Comparison of ENCODE assay signal across 24 mouse cellular contexts in the genomic region with DNA sequence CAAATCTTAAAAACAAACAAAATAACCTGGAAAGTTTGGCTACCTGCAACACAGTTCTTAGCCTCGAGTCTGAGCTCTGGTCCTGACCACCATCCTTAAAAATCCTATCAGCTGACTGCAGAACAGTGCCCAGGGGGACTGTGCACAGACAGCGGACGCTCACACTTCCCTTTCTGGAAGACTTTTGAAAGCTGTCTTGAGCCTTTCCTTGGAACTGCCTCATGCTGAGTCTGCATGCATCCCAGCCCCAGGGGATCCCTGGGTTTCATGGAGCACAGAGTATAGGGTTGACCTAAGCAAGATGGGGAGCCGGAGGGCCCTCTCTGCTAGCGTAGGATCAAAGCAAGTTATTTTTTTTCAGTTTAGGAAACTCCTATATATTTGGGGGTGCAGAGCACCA. TPM values are rescaled to one million over a fixed set of nuclear protein-coding genes. Genes with fewer than 3 reads are reported as not detected.
DNase-seq lines count a peak whose midpoint lies in the region; ATAC-seq and TF ChIP-seq lines count a peak whose summit lies in the region.
"Had no signal": no experiment of that assay in that cellular context is flagged by ENCODE, and none has a peak within 500 bp of the region (broad histone marks: within the 10 kb centered on the region; RNA-seq: fewer than 3 reads in every experiment).

No protein-coding gene starts in this region.

- H3K4me2 ChIP-seq in intestine, embryonic 14.5 days (ENCODE audit: low read length): no peak overlapping the region
- no peak overlapping the region for H3K4me2 ChIP-seq in intestine, postnatal 0 days (replicated peaks; ENCODE audit: low read depth)
- H3K4me2 ChIP-seq: embryonic facial prominence, embryonic 15.5 days; forebrain, embryonic 15.5 days; heart, embryonic 11.5 days; heart, embryonic 15.5 days had no signal

- DNase-seq in intestine, embryonic 14.5 days (ENCODE audit: low spot score): peak; percentile 12
- peak; percentile 68 for DNase-seq in 3T3-L1 (ENCODE audit: low read depth, low spot score)
- peak; percentile 7 for DNase-seq in Muller cell, postnatal 12 days (ENCODE audit: inconsistent ontology term)
- no peak for DNase-seq in ovary, postnatal 14 days (ENCODE audit: low spot score)
- no peak for DNase-seq in cerebellum, postnatal 10 days
- DNase-seq: adrenal gland, postnatal 14 days; B cell, adult 2 months; cerebellum, adult 11-12 months; cerebellum, adult 9-10 months; cerebellum, postnatal 36 days; gastrocnemius, postnatal 10 days; heart, adult 2 months had no signal

- WGBS in intestine, embryonic 14.5 days: 83% methylated on average over 5 of the region's 5 CpGs
- 81% methylated on average over 5 of the region's 5 CpGs for WGBS in intestine, postnatal 0 days

- no peaks in the 10 kb centered on the region for H3K27me3 ChIP-seq in intestine, embryonic 14.5 days (replicated peaks; ENCODE audit: control insufficient read depth, insufficient read depth, low read length)
- no peaks in the 10 kb centered on the region for H3K27me3 ChIP-seq in intestine, postnatal 0 days (replicated peaks; ENCODE audit: control insufficient read depth, insufficient read depth, low read length)
- H3K27me3 ChIP-seq: embryonic facial prominence, embryonic 15.5 days; forebrain, embryonic 15.5 days; heart, embryonic 15.5 days; Patski had no signal

- TF ChIP-seq POLR2A in embryonic fibroblast, embryonic 13.5 days (IDR thresholded peaks at IDR 0.05; ENCODE audit: low read depth, low read length): no peak

- H3K9ac ChIP-seq in intestine, embryonic 14.5 days (ENCODE audit: low read length): no peak overlapping the region
- no peak overlapping the region for H3K9ac ChIP-seq in intestine, postnatal 0 days (ENCODE audit: low read depth, low read length)
- H3K9ac ChIP-seq: embryonic facial prominence, embryonic 15.5 days; forebrain, embryonic 15.5 days; heart, embryonic 15.5 days had no signal

- no peak overlapping the region for H3K4me3 ChIP-seq in intestine, embryonic 14.5 days (ENCODE audit: low read depth, low read length)
- H3K4me3 ChIP-seq in intestine, postnatal 0 days (ENCODE audit: low read depth, low read length): no peak overlapping the region
- H3K4me3 ChIP-seq in embryonic fibroblast, embryonic 13.5 days (ENCODE audit: insufficient read depth, low read length): no peak overlapping the region
- H3K4me3 ChIP-seq: embryonic facial prominence, embryonic 15.5 days; forebrain, embryonic 15.5 days; heart, adult 2 months; heart, embryonic 15.5 days; hindbrain, embryonic 10.5 days had no signal

- no peak overlapping the region for H3K27ac ChIP-seq in intestine, embryonic 14.5 days (ENCODE audit: low read depth)
- H3K27ac ChIP-seq in intestine, postnatal 0 days (ENCODE audit: low read depth, low read length): no peak overlapping the region
- H3K27ac ChIP-seq in embryonic fibroblast, embryonic 13.5 days (ENCODE audit: insufficient read depth, low read length): 0 out of 2 replicates have a peak overlapping the region, but pooled peaks have one; percentile 9
- H3K27ac ChIP-seq: embryonic facial prominence, embryonic 15.5 days; forebrain, embryonic 15.5 days; heart, adult 2 months; heart, embryonic 15.5 days; hindbrain, embryonic 10.5 days had no signal

- TF ChIP-seq CTCF in intestine, postnatal 0 days (IDR thresholded peaks at IDR 0.05; ENCODE audit: low read depth): no peak
- TF ChIP-seq CTCF in embryonic fibroblast, embryonic 13.5 days (IDR thresholded peaks at IDR 0.05; ENCODE audit: borderline replicate concordance, insufficient read depth, low read length): no peak

- 0 out of 2 replicates have a peak, but pooled peaks cover 3% of the 10 kb centered on the region for H3K4me1 ChIP-seq in intestine, embryonic 14.5 days (replicated peaks; ENCODE audit: control insufficient read depth, insufficient read depth, low read length)
- H3K4me1 ChIP-seq in intestine, postnatal 0 days (replicated peaks; ENCODE audit: control insufficient read depth, insufficient read depth, low read length): no peaks in the 10 kb centered on the region
- peaks cover 14% of the 10 kb centered on the region for H3K4me1 ChIP-seq in embryonic fibroblast, embryonic 13.5 days (ENCODE audit: control insufficient read depth, insufficient read depth, low read length)
- H3K4me1 ChIP-seq: forebrain, embryonic 15.5 days; hindbrain, embryonic 10.5 days had no signal

- ATAC-seq in intestine, embryonic 14.5 days (replicated peaks; ENCODE audit: low FRiP score, low TSS enrichment, low read depth): no peak
- ATAC-seq in intestine, postnatal 0 days: no peak
- ATAC-seq: activated CD4-positive, CD25-positive, alpha-beta regulatory T cell, adult 4 months; CD4-positive, CD25-positive, alpha-beta regulatory T cell, adult 4 months; forebrain, embryonic 15.5 days; intestine, embryonic 16.5 days; Patski had no signal

- H3K9me3 ChIP-seq in intestine, embryonic 14.5 days (ENCODE audit: control insufficient read depth, low read length): no peaks in the 10 kb centered on the region
- H3K9me3 ChIP-seq in intestine, postnatal 0 days (ENCODE audit: control insufficient read depth): no peaks in the 10 kb centered on the region
- H3K9me3 ChIP-seq: embryonic facial prominence, embryonic 15.5 days; forebrain, embryonic 15.5 days; heart, embryonic 15.5 days; hindbrain, embryonic 10.5 days had no signal

- no peaks in the 10 kb centered on the region for H3K36me3 ChIP-seq in intestine, embryonic 14.5 days (ENCODE audit: control insufficient read depth, insufficient read depth, low read length)
- no peaks in the 10 kb centered on the region for H3K36me3 ChIP-seq in intestine, postnatal 0 days (ENCODE audit: control insufficient read depth, insufficient read depth)
- H3K36me3 ChIP-seq: embryonic facial prominence, embryonic 15.5 days; forebrain, embryonic 15.5 days; G1E; heart, embryonic 15.5 days; hindbrain, embryonic 10.5 days had no signal

RNA-seq across cellular contexts. Expression of gene Ust, which starts 47.6 kb away (rescaled TPM):
- polyA plus RNA-seq in intestine, embryonic 14.5 days (2014; fragmentation: Nextera tagmentation; extraction: Ambion mirVana): 4.8 and 5.1 TPM in 2 replicates
- 2.0 TPM in 2 replicates for polyA plus RNA-seq in intestine, postnatal 0 days (2015; fragmentation: Nextera tagmentation; extraction: Ambion mirVana)
- polyA plus RNA-seq in embryonic fibroblast, embryonic 13.5 days (2011; ENCODE audit: insufficient read length, low read depth, missing spikeins): 11.1 and 11.7 TPM in 2 replicates
- polyA plus RNA-seq: G1E had no signal

Comparison
In these comparisons a context has a peak if more than half of its experiments do, and no peak if none do; other contexts are left out.
1. DNase-seq: peak in intestine, embryonic 14.5 days (single experiment), 3T3-L1 (single experiment) and Muller cell, postnatal 12 days (single experiment); none in ovary, postnatal 14 days (single experiment) and cerebellum, postnatal 10 days (0 of 2).